In the genomic region with DNA sequence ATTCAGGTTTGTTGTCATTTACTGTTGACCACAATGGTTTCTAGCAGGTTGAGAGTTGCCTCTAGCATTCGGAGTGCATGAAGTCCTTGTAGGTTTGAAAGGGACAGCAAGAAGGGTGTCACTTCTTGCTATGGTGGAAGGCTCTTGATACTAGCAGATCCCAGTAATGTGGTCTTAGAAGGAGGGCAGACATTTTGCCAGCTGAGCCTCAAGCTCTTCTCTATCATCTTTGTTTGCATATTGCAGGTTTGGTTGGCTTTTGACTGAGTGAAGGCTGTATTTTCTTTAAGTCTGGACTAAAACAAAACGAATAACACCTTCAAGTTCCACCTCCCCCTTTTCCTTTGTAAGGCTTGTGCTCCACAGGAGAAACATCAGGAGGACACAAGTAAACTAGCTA, we compare ENCODE assay signal across 10 mouse cellular contexts. TPM values are rescaled to one million over a fixed set of nuclear protein-coding genes. Genes with fewer than 3 reads are reported as not detected.
DNase-seq lines count a peak whose midpoint lies in the region; ATAC-seq and TF ChIP-seq lines count a peak whose summit lies in the region.
"Had no signal": no experiment of that assay in that cellular context is flagged by ENCODE, and none has a peak within 500 bp of the region (broad histone marks: within the 10 kb centered on the region; RNA-seq: fewer than 3 reads in every experiment).

No protein-coding gene starts in this region.

- no peaks in the 10 kb centered on the region; the same call in 1 of the 2 replicates for H3K4me1 ChIP-seq in kidney, embryonic 16.5 days (ENCODE audit: insufficient read depth, low read length)
- H3K4me1 ChIP-seq in kidney, embryonic 14.5 days (ENCODE audit: control insufficient read depth, insufficient read depth, low read length) = no peaks in the 10 kb centered on the region
- H3K4me1 ChIP-seq in G1E (ENCODE audit: insufficient read depth, low read depth, low read length) = peaks cover 48% of the 10 kb centered on the region
- H3K4me1 ChIP-seq in liver, embryonic 14.5 days (replicated peaks; ENCODE audit: control insufficient read depth in 2 of 2, insufficient read depth in 2 of 2, low read length in 1 of 2) = peaks cover 36 to 48% of the 10 kb centered on the region in 2 experiments

- 75% methylated on average over 2 of the region's 2 CpGs for WGBS in kidney, embryonic 16.5 days
- WGBS in kidney, embryonic 14.5 days = 85% methylated on average over 2 of the region's 2 CpGs
- WGBS in liver, embryonic 14.5 days (ENCODE audit: insufficient replicate concordance) = 27% methylated on average over 2 of the region's 2 CpGs

- no peak overlapping the region for H3K4me3 ChIP-seq in kidney, embryonic 16.5 days (ENCODE audit: low read length)
- no peak overlapping the region for H3K4me3 ChIP-seq in kidney, embryonic 14.5 days (ENCODE audit: low read length)
- H3K4me3 ChIP-seq in G1E (ENCODE audit: low read depth, low read length) = peak overlapping the region; percentile 64; the same call in 1 of the 2 replicates
- H3K4me3 ChIP-seq in liver, embryonic 14.5 days (ENCODE audit: insufficient read depth in 1 of 2, low read depth in 2 of 2, low read length in 2 of 2) = peak overlapping the region; percentile 28 to 44
- H3K4me3 ChIP-seq: heart, embryonic 15.5 days had no signal

- no peaks in the 10 kb centered on the region for H3K9me3 ChIP-seq in kidney, embryonic 16.5 days (ENCODE audit: low read length)
- no peaks in the 10 kb centered on the region for H3K9me3 ChIP-seq in kidney, embryonic 14.5 days (ENCODE audit: control insufficient read depth, low read length)
- no peaks in the 10 kb centered on the region for H3K9me3 ChIP-seq in G1E (replicated peaks)
- H3K9me3 ChIP-seq in liver, embryonic 14.5 days (ENCODE audit: control insufficient read depth, low read length) = no peaks in the 10 kb centered on the region
- H3K9me3 ChIP-seq: heart, embryonic 15.5 days had no signal

- no peak for ATAC-seq in kidney, embryonic 16.5 days (ENCODE audit: low FRiP score, low TSS enrichment)
- ATAC-seq in kidney, embryonic 14.5 days (ENCODE audit: low FRiP score, low TSS enrichment) = no peak
- ATAC-seq in G1E (ENCODE audit: extremely low read depth, insufficient number of reproducible peaks, low FRiP score, poor library complexity, severe bottlenecking) = no peak
- ATAC-seq in liver, embryonic 14.5 days (ENCODE audit: insufficient read depth) = no peak
- ATAC-seq: inflammation-experienced regulatory T-cells, adult 6 months had no signal

- peak; percentile 61 for DNase-seq in 416B (ENCODE audit: low read depth)
- DNase-seq in G1E (ENCODE audit: low spot score) = no peak
- no peak for DNase-seq in liver, embryonic 14.5 days (ENCODE audit: low read depth in 3 of 3, low spot score in 3 of 3)
- no peak for DNase-seq in embryo, embryonic 9.5 days (ENCODE audit: extremely low spot score)
- DNase-seq in frontal cortex, postnatal 25 days (ENCODE audit: low spot score in 2 of 2) = no peak
- DNase-seq: layer of hippocampus, postnatal 36 days had no signal

- H3K4me2 ChIP-seq in kidney, embryonic 16.5 days (replicated peaks; ENCODE audit: low read depth, low read length) = 0 out of 2 replicates have a peak overlapping the region, but pooled peaks have one; percentile 0
- H3K4me2 ChIP-seq in kidney, embryonic 14.5 days (replicated peaks; ENCODE audit: low read depth, low read length) = no peak overlapping the region
- H3K4me2 ChIP-seq in liver, embryonic 14.5 days (ENCODE audit: low read depth) = peak overlapping the region; percentile 76

- no peak for TF ChIP-seq EP300 in liver, embryonic 14.5 days (IDR thresholded peaks at IDR 0.05; ENCODE audit: low read depth)

- H3K36me3 ChIP-seq in kidney, embryonic 16.5 days (ENCODE audit: insufficient read depth, low read length) = no peaks in the 10 kb centered on the region
- no peaks in the 10 kb centered on the region for H3K36me3 ChIP-seq in kidney, embryonic 14.5 days (ENCODE audit: control insufficient read depth, insufficient read depth, low read length)
- H3K36me3 ChIP-seq in G1E (replicated peaks) = peaks cover 16% of the 10 kb centered on the region
- H3K36me3 ChIP-seq in liver, embryonic 14.5 days (replicated peaks; ENCODE audit: control insufficient read depth, insufficient read depth, low read depth) = no peaks in the 10 kb centered on the region
- H3K36me3 ChIP-seq: heart, embryonic 15.5 days had no signal

- H3K9ac ChIP-seq in kidney, embryonic 16.5 days (replicated peaks; ENCODE audit: low read length) = no peak overlapping the region
- H3K9ac ChIP-seq in kidney, embryonic 14.5 days (ENCODE audit: low read depth, low read length) = no peak overlapping the region
- peak overlapping the region; percentile 64 for H3K9ac ChIP-seq in liver, embryonic 14.5 days (replicated peaks)
- H3K9ac ChIP-seq: heart, embryonic 15.5 days had no signal

- TF ChIP-seq CTCF in G1E (IDR thresholded peaks at IDR 0.05; ENCODE audit: low read depth, low read length) = no peak
- no peak for TF ChIP-seq CTCF in liver, embryonic 14.5 days (IDR thresholded peaks at IDR 0.05; ENCODE audit: low read depth)

- H3K27me3 ChIP-seq in kidney, embryonic 16.5 days (ENCODE audit: insufficient read depth, low read length) = no peaks in the 10 kb centered on the region
- no peaks in the 10 kb centered on the region for H3K27me3 ChIP-seq in kidney, embryonic 14.5 days (ENCODE audit: control insufficient read depth, insufficient read depth, low read length)
- H3K27me3 ChIP-seq in G1E (ENCODE audit: insufficient read depth, low read length) = no peaks in the 10 kb centered on the region
- H3K27me3 ChIP-seq in liver, embryonic 14.5 days (ENCODE audit: control insufficient read depth, insufficient read depth, low read length) = no peaks in the 10 kb centered on the region
- H3K27me3 ChIP-seq: heart, embryonic 15.5 days had no signal

- H3K27ac ChIP-seq in kidney, embryonic 16.5 days (ENCODE audit: low read length) = no peak overlapping the region
- no peak overlapping the region for H3K27ac ChIP-seq in kidney, embryonic 14.5 days (ENCODE audit: low read depth, low read length)
- peak overlapping the region; percentile 50 for H3K27ac ChIP-seq in liver, embryonic 14.5 days
- H3K27ac ChIP-seq: heart, embryonic 15.5 days had no signal

RNA-seq across cellular contexts. Expression of a gene that starts 35.4 kb away (rescaled TPM):
- 37.0 and 39.1 TPM in 2 replicates for polyA plus RNA-seq in kidney, embryonic 16.5 days (2015; fragmentation: Nextera tagmentation; extraction: Ambion mirVana)
- polyA plus RNA-seq in kidney, embryonic 14.5 days (2014; fragmentation: Nextera tagmentation; extraction: Ambion mirVana) = 47.1 and 64.8 TPM in 2 replicates
- total RNA-seq in G1E (2014; fragmentation: Nextera tagmentation) = 82.6 and 83.6 TPM in 2 replicates
- 101 and 110 TPM in 2 replicates for total RNA-seq in G1E (2017)
- polyA plus RNA-seq in G1E (2012) = 8.8 and 9.5 TPM in 2 replicates
- polyA plus RNA-seq in liver, embryonic 14.5 days (2012; rRNA removed) = 3.1 and 6.2 TPM in 2 replicates
- 14.2 and 16.8 TPM in 2 replicates for polyA plus RNA-seq in liver, embryonic 14.5 days (2014; fragmentation: Nextera tagmentation; extraction: Ambion mirVana)

RNA-seq across cellular contexts. Expression of a gene that starts 35.8 kb away (rescaled TPM):
- 10.2 and 10.3 TPM in 2 replicates for polyA plus RNA-seq in kidney, embryonic 16.5 days (2015; fragmentation: Nextera tagmentation; extraction: Ambion mirVana)
- 13.9 and 18.5 TPM in 2 replicates for polyA plus RNA-seq in kidney, embryonic 14.5 days (2014; fragmentation: Nextera tagmentation; extraction: Ambion mirVana)
- total RNA-seq in G1E (2014; fragmentation: Nextera tagmentation) (77.0 and 79.0 TPM in 2 replicates), G1E (2017) (127 and 141 TPM in 2 replicates)
- polyA plus RNA-seq in G1E (2012) = 4.7 and 6.3 TPM in 2 replicates
- 6.0 and 9.3 TPM in 2 replicates for polyA plus RNA-seq in liver, embryonic 14.5 days (2012; rRNA removed)
- polyA plus RNA-seq in liver, embryonic 14.5 days (2014; fragmentation: Nextera tagmentation; extraction: Ambion mirVana) = 8.7 and 9.9 TPM in 2 replicates

Comparison
In these comparisons a context has a peak if more than half of its experiments do, and no peak if none do; other contexts are left out.
1. H3K4me3 ChIP-seq: peak in G1E (single experiment) and liver, embryonic 14.5 days (2 of 2); none in kidney, embryonic 16.5 days (single experiment) and kidney, embryonic 14.5 days (single experiment).